ENCODE assay signal across 8 mouse cellular contexts in the genomic region with DNA sequence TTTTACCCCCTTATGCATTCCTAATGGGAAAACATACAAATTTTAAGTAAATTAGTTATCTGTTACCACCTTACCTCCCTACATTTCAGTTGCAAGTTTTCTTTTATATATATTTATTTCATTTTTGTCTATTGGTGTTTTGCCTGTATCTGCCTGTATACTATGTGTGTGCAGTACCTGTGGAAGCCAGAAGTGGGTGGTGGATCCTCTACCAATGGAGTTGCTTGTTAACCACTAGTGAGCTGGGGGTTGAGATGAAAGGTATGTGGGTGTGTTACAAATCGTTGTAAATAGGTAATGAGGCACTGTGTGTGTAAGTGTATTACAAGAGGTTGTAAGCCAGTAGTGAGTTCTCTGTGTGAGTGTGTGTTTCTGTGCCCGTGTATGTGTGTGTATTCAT. TPM values are rescaled to one million over a fixed set of nuclear protein-coding genes. Genes with fewer than 3 reads are reported as not detected.
DNase-seq lines count a peak whose midpoint lies in the region; ATAC-seq and TF ChIP-seq lines count a peak whose summit lies in the region.

No protein-coding gene starts in this region.

- peaks cover 30% of the 10 kb centered on the region for H3K4me1 ChIP-seq in forebrain, embryonic 10.5 days
- peaks cover 21% of the 10 kb centered on the region for H3K4me1 ChIP-seq in limb, embryonic 14.5 days (ENCODE audit: control insufficient read depth, insufficient read depth, low read length)
- peaks cover 32% of the 10 kb centered on the region for H3K4me1 ChIP-seq in neural tube, embryonic 13.5 days (replicated peaks)

- H3K9me3 ChIP-seq in forebrain, embryonic 10.5 days, result no peaks in the 10 kb centered on the region
- no peaks in the 10 kb centered on the region for H3K9me3 ChIP-seq in limb, embryonic 14.5 days (ENCODE audit: control insufficient read depth, low read length)
- H3K9me3 ChIP-seq in neural tube, embryonic 13.5 days, result no peaks in the 10 kb centered on the region

- peak; percentile 10 for ATAC-seq in CD4-positive, CD25-positive, alpha-beta regulatory T cell, adult 4 months
- ATAC-seq in limb, embryonic 14.5 days (ENCODE audit: low FRiP score, low read depth), result no peak
- ATAC-seq in neural tube, embryonic 13.5 days (ENCODE audit: low read depth), result no peak

- H3K27me3 ChIP-seq in forebrain, embryonic 10.5 days (ENCODE audit: poor library complexity, severe bottlenecking), result no peaks in the 10 kb centered on the region
- H3K27me3 ChIP-seq in limb, embryonic 14.5 days (ENCODE audit: control insufficient read depth, insufficient read depth, low read length), result no peaks in the 10 kb centered on the region
- no peaks in the 10 kb centered on the region for H3K27me3 ChIP-seq in neural tube, embryonic 13.5 days

- TF ChIP-seq CTCF in gastrocnemius, adult 2 months (IDR thresholded peaks at IDR 0.05), result peak; percentile 39

- peak overlapping the region; percentile 98 for H3K27ac ChIP-seq in gastrocnemius, adult 2 months
- H3K27ac ChIP-seq in forebrain, embryonic 10.5 days, result no peak overlapping the region
- H3K27ac ChIP-seq in limb, embryonic 14.5 days (replicated peaks; ENCODE audit: low read depth, low read length), result no peak overlapping the region
- no peak overlapping the region for H3K27ac ChIP-seq in neural tube, embryonic 13.5 days (replicated peaks)

- 86% methylated on average over 2 of the region's 2 CpGs for WGBS in forebrain, embryonic 10.5 days
- 56% methylated on average over 2 of the region's 2 CpGs for WGBS in limb, embryonic 14.5 days
- 69% methylated on average over 2 of the region's 2 CpGs for WGBS in neural tube, embryonic 13.5 days

- peak overlapping the region; percentile 99 for H3K4me3 ChIP-seq in gastrocnemius, adult 2 months
- peak overlapping the region; percentile 69 for H3K4me3 ChIP-seq in forebrain, embryonic 10.5 days
- peak overlapping the region; percentile 87 for H3K4me3 ChIP-seq in limb, embryonic 14.5 days (replicated peaks; ENCODE audit: low read length)
- peak overlapping the region; percentile 74 for H3K4me3 ChIP-seq in neural tube, embryonic 13.5 days

- peaks cover 24% of the 10 kb centered on the region for H3K36me3 ChIP-seq in forebrain, embryonic 10.5 days (replicated peaks)
- peaks cover 18% of the 10 kb centered on the region for H3K36me3 ChIP-seq in limb, embryonic 14.5 days (ENCODE audit: control insufficient read depth, insufficient read depth, low read length)
- H3K36me3 ChIP-seq in neural tube, embryonic 13.5 days, result peaks cover 19% of the 10 kb centered on the region

- intact Hi-C loops in gastrocnemius, adult 2 months (cut with DNase I), result loop anchor here (5.0 kb wide), 1 partner anchor 207 kb away; a partner anchor contains a TSS
- intact Hi-C loops in left cerebral cortex, postnatal 25 days (cut with DNase I), result no loop called here

- peak overlapping the region; percentile 91; the same call in 1 of the 2 replicates for H3K9ac ChIP-seq in limb, embryonic 14.5 days (ENCODE audit: low read depth, low read length, severe bottlenecking)
- H3K9ac ChIP-seq in neural tube, embryonic 13.5 days, result 0 out of 2 replicates have a peak overlapping the region, but pooled peaks have one; percentile 88

- H3K4me2 ChIP-seq in limb, embryonic 14.5 days (replicated peaks; ENCODE audit: low read depth, low read length, severe bottlenecking), result peak overlapping the region; percentile 69
- peak overlapping the region; percentile 74 for H3K4me2 ChIP-seq in neural tube, embryonic 13.5 days

- no peak for TF ChIP-seq POLR2A in limb, embryonic 14.5 days (IDR thresholded peaks at IDR 0.05; ENCODE audit: borderline replicate concordance, extremely low read depth, insufficient read depth, insufficient read length)

- no peak for DNase-seq in gastrocnemius, adult 2 months
- DNase-seq in gastrocnemius, postnatal 10 days, result no peak
- no peak for DNase-seq in forebrain, embryonic 10.5 days (ENCODE audit: extremely low spot score, low spot score)
- DNase-seq in limb, embryonic 14.5 days (ENCODE audit: low spot score), result peak; percentile 45
- no peak for DNase-seq in left cerebral cortex, postnatal 25 days (ENCODE audit: low spot score in 2 of 2)
- no peak for DNase-seq in left cerebral cortex, adult 18-20 months (ENCODE audit: low spot score in 2 of 2)

RNA-seq across cellular contexts. Expression of a gene that starts 1.3 kb away (rescaled TPM):
- 10 to 100 TPM; 54.7 to 61.6 TPM for total RNA-seq in gastrocnemius, adult 2 months (2021)
- 10 to 100 TPM; 50.6 to 59.4 TPM for total RNA-seq in gastrocnemius, postnatal 10 days (2021)
- 10 to 100 TPM; 28.5 to 38.4 TPM for polyA plus RNA-seq in CD4-positive, CD25-positive, alpha-beta regulatory T cell, adult 4 months (2017; shearing (Covaris generic))
- 54.7 and 56.3 TPM in 2 replicates for polyA plus RNA-seq in forebrain, embryonic 10.5 days (2016; fragmentation: Nextera tagmentation; extraction: Ambion mirVana)
- 67.1 and 72.6 TPM in 2 replicates for polyA plus RNA-seq in limb, embryonic 14.5 days (2012; rRNA removed)
- polyA plus RNA-seq in limb, embryonic 14.5 days (2014; fragmentation: Nextera tagmentation; extraction: Ambion mirVana), result 97.1 and 102 TPM in 2 replicates
- 101 and 110 TPM in 2 replicates for polyA plus RNA-seq in neural tube, embryonic 13.5 days (2015; fragmentation: Nextera tagmentation; extraction: Ambion mirVana)
- total RNA-seq in left cerebral cortex, postnatal 25 days (2021), result 100 to 1,000 TPM; 104 to 108 TPM
- total RNA-seq in left cerebral cortex, adult 18-20 months (2021), result 100 to 1,000 TPM; 102 to 108 TPM

RNA-seq across cellular contexts. Expression of a gene that starts 2.7 kb away (rescaled TPM):
- total RNA-seq in gastrocnemius, adult 2 months (2021), result 1 to 10 TPM; 4.3 to 5.0 TPM
- total RNA-seq in gastrocnemius, postnatal 10 days (2021), result 1 to 10 TPM; 5.5 to 6.1 TPM
- 10 to 100 TPM; 34.5 to 48.8 TPM for polyA plus RNA-seq in CD4-positive, CD25-positive, alpha-beta regulatory T cell, adult 4 months (2017; shearing (Covaris generic))
- polyA plus RNA-seq in forebrain, embryonic 10.5 days (2016; fragmentation: Nextera tagmentation; extraction: Ambion mirVana), result 42.3 and 42.8 TPM in 2 replicates
- polyA plus RNA-seq in limb, embryonic 14.5 days (2012; rRNA removed), result 15.3 and 18.3 TPM in 2 replicates
- 16.1 and 18.0 TPM in 2 replicates for polyA plus RNA-seq in limb, embryonic 14.5 days (2014; fragmentation: Nextera tagmentation; extraction: Ambion mirVana)
- polyA plus RNA-seq in neural tube, embryonic 13.5 days (2015; fragmentation: Nextera tagmentation; extraction: Ambion mirVana), result 15.6 and 19.6 TPM in 2 replicates
- 1 to 10 TPM; 8.7 to 8.9 TPM for total RNA-seq in left cerebral cortex, postnatal 25 days (2021)
- 1 to 10 TPM; 6.6 to 7.6 TPM for total RNA-seq in left cerebral cortex, adult 18-20 months (2021)

RNA-seq across cellular contexts. Expression of a gene that starts 50.8 kb away (rescaled TPM):
- 10 to 100 TPM; 46.4 to 60.7 TPM for total RNA-seq in gastrocnemius, adult 2 months (2021)
- total RNA-seq in gastrocnemius, postnatal 10 days (2021), result 10 to 100 TPM; 36.9 to 37.8 TPM
- 100 to 1,000 TPM in 1 of 2 experiments, 10 to 100 TPM in 1; 96.8 to 122 TPM for polyA plus RNA-seq in CD4-positive, CD25-positive, alpha-beta regulatory T cell, adult 4 months (2017; shearing (Covaris generic))
- 65.5 and 66.3 TPM in 2 replicates for polyA plus RNA-seq in forebrain, embryonic 10.5 days (2016; fragmentation: Nextera tagmentation; extraction: Ambion mirVana)
- polyA plus RNA-seq in limb, embryonic 14.5 days (2012; rRNA removed), result 71.7 and 87.5 TPM in 2 replicates
- polyA plus RNA-seq in limb, embryonic 14.5 days (2014; fragmentation: Nextera tagmentation; extraction: Ambion mirVana), result 53.9 and 60.4 TPM in 2 replicates
- 161 and 166 TPM in 2 replicates for polyA plus RNA-seq in neural tube, embryonic 13.5 days (2015; fragmentation: Nextera tagmentation; extraction: Ambion mirVana)
- 100 to 1,000 TPM; 121 to 122 TPM for total RNA-seq in left cerebral cortex, postnatal 25 days (2021)
- total RNA-seq in left cerebral cortex, adult 18-20 months (2021), result 100 to 1,000 TPM; 121 to 135 TPM

RNA-seq across cellular contexts. Expression of a gene that starts 56.2 kb away (rescaled TPM):
- 10 to 100 TPM; 18.2 to 22.5 TPM for total RNA-seq in gastrocnemius, adult 2 months (2021)
- total RNA-seq in gastrocnemius, postnatal 10 days (2021), result 10 to 100 TPM; 18.6 to 27.6 TPM
- 100 to 1,000 TPM in 1 of 2 experiments, 10 to 100 TPM in 1; 98.9 to 160 TPM for polyA plus RNA-seq in CD4-positive, CD25-positive, alpha-beta regulatory T cell, adult 4 months (2017; shearing (Covaris generic))
- polyA plus RNA-seq in forebrain, embryonic 10.5 days (2016; fragmentation: Nextera tagmentation; extraction: Ambion mirVana), result 122 and 133 TPM in 2 replicates
- polyA plus RNA-seq in limb, embryonic 14.5 days (2012; rRNA removed), result 55.0 and 108 TPM in 2 replicates
- 68.3 and 80.2 TPM in 2 replicates for polyA plus RNA-seq in limb, embryonic 14.5 days (2014; fragmentation: Nextera tagmentation; extraction: Ambion mirVana)
- 83.2 and 95.0 TPM in 2 replicates for polyA plus RNA-seq in neural tube, embryonic 13.5 days (2015; fragmentation: Nextera tagmentation; extraction: Ambion mirVana)
- total RNA-seq in left cerebral cortex, postnatal 25 days (2021), result 10 to 100 TPM; 45.2 to 60.0 TPM
- 10 to 100 TPM; 54.6 to 64.6 TPM for total RNA-seq in left cerebral cortex, adult 18-20 months (2021)
